Mouse (Mus musculus) heart, postnatal 0 days (tissue): ENCODE data around the gene Pdpr.

Source experiments
- CTCF ChIP-seq: IDR thresholded peaks from 2 replicates; pipeline ENCODE4 v1.5.1; 2016; ENCODE audit warnings: antibody characterized with exemption, control low read depth, low read depth
- EP300 ChIP-seq: IDR thresholded peaks from 2 replicates; pipeline ENCODE4 v1.6.1; 2016; ENCODE audit warnings: antibody characterized with exemption, low read depth

DNA sequence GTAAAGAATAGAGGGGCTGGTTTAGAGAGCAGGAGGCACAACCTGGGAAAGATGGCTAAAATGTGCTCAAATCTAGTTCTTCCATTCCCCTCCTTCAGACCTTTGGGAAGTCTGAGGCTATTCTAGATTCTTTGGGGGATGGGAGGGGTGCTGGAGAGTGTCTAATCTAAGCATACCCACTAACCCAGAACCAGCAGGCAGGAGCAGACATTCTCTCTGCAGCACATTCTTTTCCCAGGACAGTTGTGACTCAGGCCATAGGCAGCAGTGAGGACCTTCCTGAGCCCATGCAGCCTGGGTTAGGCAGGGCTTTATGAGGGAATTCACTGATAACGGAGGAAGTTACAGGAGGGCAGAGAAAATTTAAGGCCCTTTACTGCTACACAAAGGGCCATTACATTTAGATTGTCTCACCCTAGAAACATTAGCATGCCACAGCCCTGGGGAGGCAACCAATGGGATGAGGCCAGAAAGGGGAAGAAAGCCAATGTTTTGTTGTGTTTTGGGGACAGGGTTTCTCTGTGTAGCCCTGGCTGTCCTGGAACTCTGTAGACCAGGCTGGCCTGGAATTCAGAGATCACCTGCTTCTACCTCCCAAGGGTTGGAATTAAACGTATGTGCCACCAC is 35.4 kb upstream of the Pdpr start:
- TF ChIP-seq CTCF (no peak), EP300 (no peak)
